Mouse (Mus musculus): ENCODE results near the gene Klf1. TPM values are rescaled to one million over a fixed set of nuclear protein-coding genes. Genes with fewer than 3 reads are reported as not detected.

Klf1 gene
- total and polyA plus RNA-seq, 3 experiments: 0.20 to 0.38 (median 0.24) TPM

DNA sequence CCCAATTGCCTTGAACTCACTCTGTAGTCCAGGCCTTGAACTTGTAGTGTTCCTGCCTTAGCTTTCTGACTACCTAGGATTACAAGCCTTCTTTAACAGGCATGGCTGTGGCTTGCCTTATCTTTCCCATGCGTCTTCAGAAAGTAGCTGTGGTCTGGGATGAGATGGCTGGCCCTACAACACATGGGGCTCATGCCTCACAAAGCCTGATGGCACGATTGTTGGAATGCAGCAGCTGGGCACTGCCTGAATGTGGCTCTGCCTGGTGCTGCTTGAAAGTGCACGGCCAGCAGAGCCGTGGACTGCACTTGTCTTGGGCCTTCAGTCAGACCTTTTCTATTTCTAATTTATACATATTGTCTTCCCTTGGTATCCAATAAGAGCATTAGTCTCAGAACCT lies 17.0 kb upstream of the Klf1 start:
- Histone ChIP-seq H3K27ac (ENCODE audit: insufficient read depth, low read depth) (no peak overlapping the region), H3K27me3 (replicated peaks) (no peaks in the 10 kb centered on the region), H3K79me2 (replicated peaks; ENCODE audit: control insufficient read depth, extremely low read depth, insufficient read depth, poor library complexity, severe bottlenecking) (no peaks in the 10 kb centered on the region), H3K4me1 (ENCODE audit: control insufficient read depth in 1 of 2, insufficient read depth in 2 of 2) (peaks cover 0 to 2% of the 10 kb centered on the region in 2 experiments; a peak in 1 of 4 replicates), H3K4me2 (ENCODE audit: insufficient read depth, low read depth, poor library complexity, severe bottlenecking) (no peak overlapping the region), H3K9ac (ENCODE audit: insufficient read depth, low read depth) (no peak overlapping the region), H3K36me3 (replicated peaks in 1 of 2; ENCODE audit: control insufficient read depth in 1 of 2, insufficient read depth in 1 of 2, low read length in 1 of 2) (peaks cover 14 to 47% of the 10 kb centered on the region in 2 experiments), H3K9me3 (replicated peaks; ENCODE audit: low read length) (no peaks in the 10 kb centered on the region), H3K4me3 (replicated peaks in 1 of 3; ENCODE audit: low read depth in 2 of 3, low read length in 2 of 3, poor library complexity in 1 of 3) (no peak overlapping the region)
- no peak for DNase-seq (ENCODE audit: extremely low read depth)
- dilution Hi-C loops (cut with MboI; ENCODE audit: extremely low pct_ligation_motif_present, extremely low pct_unique_long_range_greater_than_20kb, low sequenced_read_pairs): no loop called here
- no peak for TF ChIP-seq SIN3A (IDR thresholded peaks at IDR 0.05; ENCODE audit: low read length)
- no peak for TF ChIP-seq ZKSCAN1 (IDR thresholded peaks at IDR 0.05; ENCODE audit: borderline replicate concordance, low read depth, low read length)
- no peak for TF ChIP-seq MEF2A (IDR thresholded peaks at IDR 0.05; ENCODE audit: borderline replicate concordance, low read depth, low read length)
- in situ Hi-C loops (cut with MboI; ENCODE audit: low pct_ligation_motif_present, low pct_unique_long_range_greater_than_20kb, low sequenced_read_pairs): loop anchor here (5.0 kb wide), 1 partner anchor 37 kb away; the partner anchor contains the start of gene Calr

- TF ChIP-seq KAT2A (IDR thresholded peaks at IDR 0.05; ENCODE audit: insufficient replicate concordance, low read length) (no peak), JUND (conservative IDR thresholded peaks at IDR 0.05; ENCODE audit: low read depth, low read length) (no peak), SMC3 (IDR thresholded peaks at IDR 0.05; ENCODE audit: low read depth, low read length) (no peak), USF2 (conservative IDR thresholded peaks at IDR 0.05; ENCODE audit: low read depth, low read length) (no peak), EP300 (IDR thresholded peaks at IDR 0.05; ENCODE audit: low read length) (no peak)
- Histone ChIP-seq H3K27ac (ENCODE audit: insufficient read depth, low read depth) (no peak overlapping the region), H3K4me3 (replicated peaks in 1 of 3; ENCODE audit: low read depth in 2 of 3, low read length in 2 of 3, poor library complexity in 1 of 3) (no peak overlapping the region), H3K4me1 (ENCODE audit: control insufficient read depth in 1 of 2, insufficient read depth in 2 of 2) (peaks cover 7 to 14% of the 10 kb centered on the region in 2 experiments; a peak in 3 of 4 replicates), H3K4me2 (ENCODE audit: insufficient read depth, low read depth, poor library complexity, severe bottlenecking) (no peak overlapping the region), H3K9me3 (replicated peaks; ENCODE audit: low read length) (no peaks in the 10 kb centered on the region), H3K36me3 (replicated peaks in 1 of 2; ENCODE audit: control insufficient read depth in 1 of 2, insufficient read depth in 1 of 2, low read length in 1 of 2) (peaks cover 16 to 64% of the 10 kb centered on the region in 2 experiments), H3K79me2 (replicated peaks; ENCODE audit: control insufficient read depth, extremely low read depth, insufficient read depth, poor library complexity, severe bottlenecking) (no peaks in the 10 kb centered on the region), H3K9ac (ENCODE audit: insufficient read depth, low read depth) (no peak overlapping the region), H3K27me3 (replicated peaks) (no peaks in the 10 kb centered on the region)
- in situ Hi-C loops (cut with MboI; ENCODE audit: low pct_ligation_motif_present, low pct_unique_long_range_greater_than_20kb, low sequenced_read_pairs): loop anchor here (5.0 kb wide), 1 partner anchor 41 kb away; the partner anchor contains the start of gene Calr
- dilution Hi-C loops (cut with MboI; ENCODE audit: extremely low pct_ligation_motif_present, extremely low pct_unique_long_range_greater_than_20kb, low sequenced_read_pairs): no loop called here
- no peak for DNase-seq (ENCODE audit: extremely low read depth)
Observed at GRCm38 (mm10) chr8:84888280-84888679, 13.4 kb upstream of the Klf1 start.

DNA sequence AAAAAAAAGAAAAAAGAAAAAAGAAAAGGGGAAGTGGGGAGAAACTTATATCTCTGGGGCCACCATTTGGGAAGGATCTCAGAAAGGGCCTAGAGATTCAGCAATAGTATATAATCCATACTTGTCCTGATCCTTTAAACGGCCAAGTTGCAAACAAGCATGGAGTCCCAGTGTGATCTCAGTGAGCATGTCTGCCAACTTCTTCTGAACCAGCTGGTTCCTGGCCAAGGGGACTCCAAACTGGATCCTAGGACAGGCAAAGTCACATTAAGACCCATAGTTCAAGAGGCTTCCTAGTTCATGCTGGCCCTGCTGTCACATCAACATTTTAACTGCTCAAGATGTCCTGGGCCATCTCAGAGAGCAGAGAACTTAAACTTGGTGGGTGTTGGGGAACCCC lies 12.6 kb upstream of the Klf1 start:
- Histone ChIP-seq H3K27ac (ENCODE audit: insufficient read depth, low read depth) (no peak overlapping the region), H3K36me3 (replicated peaks in 1 of 2; ENCODE audit: control insufficient read depth in 1 of 2, insufficient read depth in 1 of 2, low read length in 1 of 2) (peaks cover 16 to 62% of the 10 kb centered on the region in 2 experiments)
- TF ChIP-seq UBTF (IDR thresholded peaks at IDR 0.05; ENCODE audit: low read depth, low read length) (no peak), CTCF (conservative IDR thresholded peaks at IDR 0.05 in 1 of 2, IDR thresholded peaks at IDR 0.05 in 1 of 2; ENCODE audit: low read depth in 2 of 2, low read length in 2 of 2) (no peak), USF2 (conservative IDR thresholded peaks at IDR 0.05; ENCODE audit: low read depth, low read length) (no peak), KAT2A (IDR thresholded peaks at IDR 0.05; ENCODE audit: insufficient replicate concordance, low read length) (no peak), JUN (IDR thresholded peaks at IDR 0.05; ENCODE audit: insufficient read depth, low read depth, low read length) (no peak), USF1 (IDR thresholded peaks at IDR 0.05; ENCODE audit: low read depth, low read length) (no peak), E2F4 (IDR thresholded peaks at IDR 0.05; ENCODE audit: insufficient replicate concordance, low read depth, low read length) (no peak), NELFE (IDR thresholded peaks at IDR 0.05; ENCODE audit: low read depth, low read length) (no peak), TBP (conservative IDR thresholded peaks at IDR 0.05; ENCODE audit: low read depth, low read length) (no peak), GABPA (IDR thresholded peaks at IDR 0.05; ENCODE audit: insufficient replicate concordance, low read depth, low read length) (no peak), RCOR1 (conservative IDR thresholded peaks at IDR 0.05; ENCODE audit: low read depth, low read length) (no peak), BHLHE40 (IDR thresholded peaks at IDR 0.05; ENCODE audit: low read depth, low read length) (no peak), MAX (IDR thresholded peaks at IDR 0.05; ENCODE audit: low read length) (no peak), ZC3H11A (IDR thresholded peaks at IDR 0.05; ENCODE audit: low read depth, low read length) (no peak), MAFK (IDR thresholded peaks at IDR 0.05; ENCODE audit: insufficient replicate concordance, low read length) (no peak), MEF2A (IDR thresholded peaks at IDR 0.05; ENCODE audit: borderline replicate concordance, low read depth, low read length) (no peak), CHD2 (IDR thresholded peaks at IDR 0.05; ENCODE audit: low read length) (no peak), RAD21 (IDR thresholded peaks at IDR 0.05; ENCODE audit: low read depth, low read length) (no peak), IRF4 (IDR thresholded peaks at IDR 0.05; ENCODE audit: low read depth, low read length) (no peak)

More for the DNA sequence above, 12.6 kb upstream of the Klf1 start:
- Histone ChIP-seq H3K4me1 (ENCODE audit: control insufficient read depth in 1 of 2, insufficient read depth in 2 of 2) (peaks cover 7 to 17% of the 10 kb centered on the region in 2 experiments; a peak in 3 of 4 replicates), H3K9me3 (replicated peaks; ENCODE audit: low read length) (no peaks in the 10 kb centered on the region), H3K27me3 (replicated peaks) (no peaks in the 10 kb centered on the region), H3K9ac (ENCODE audit: insufficient read depth, low read depth) (no peak overlapping the region), H3K4me3 (replicated peaks in 1 of 3; ENCODE audit: low read depth in 2 of 3, low read length in 2 of 3, poor library complexity in 1 of 3) (no peak overlapping the region), H3K4me2 (ENCODE audit: insufficient read depth, low read depth, poor library complexity, severe bottlenecking) (no peak overlapping the region), H3K79me2 (replicated peaks; ENCODE audit: control insufficient read depth, extremely low read depth, insufficient read depth, poor library complexity, severe bottlenecking) (no peaks in the 10 kb centered on the region)
- dilution Hi-C loops (cut with MboI; ENCODE audit: extremely low pct_ligation_motif_present, extremely low pct_unique_long_range_greater_than_20kb, low sequenced_read_pairs): no loop called here
- DNase-seq (ENCODE audit: extremely low read depth): no peak
- in situ Hi-C loops (cut with MboI; ENCODE audit: low pct_ligation_motif_present, low pct_unique_long_range_greater_than_20kb, low sequenced_read_pairs): loop anchor here (5.0 kb wide), 1 partner anchor 42 kb away; the partner anchor contains the start of gene Calr
